Mouse (Mus musculus) G1E (cell line): ENCODE data around the gene 5031439G07Rik.

Experiments
- CTCF ChIP-seq: IDR thresholded peaks from 2 replicates; pipeline ENCODE4 v1.5.1; 2012; ENCODE audit warnings: low read depth, low read length, inconsistent platforms, mixed read lengths
- GATA1 ChIP-seq: IDR thresholded peaks from 2 replicates; pipeline ENCODE4 v1.6.1; 2012; ENCODE audit warnings: borderline replicate concordance, low read length, inconsistent platforms, mixed read lengths
- POLR2AphosphoS5 ChIP-seq: IDR thresholded peaks from 2 replicates; pipeline ENCODE4 v1.6.1; 2012; ENCODE audit warnings: low read depth, low read length, inconsistent platforms; ENCODE audit not compliant: insufficient replicate concordance
- TAL1 ChIP-seq: conservative IDR thresholded peaks from 2 replicates; pipeline ENCODE4 v1.6.1; 2012; ENCODE audit warnings: low read depth, low read length, inconsistent platforms, mixed read lengths

- no peak for TF ChIP-seq CTCF
- TF ChIP-seq GATA1, result no peak
- no peak for TF ChIP-seq TAL1
- TF ChIP-seq POLR2AphosphoS5, result no peak
These were observed 44.0 kb downstream of the 5031439G07Rik start for GRCm38 (mm10) chr15:84944319-84944718.
